Mouse (Mus musculus): ENCODE measurements at regions not wholly inside any gene's neighbourhood (a gene's known extent, or its start where the extent isn't known, plus 50 kb on each side); places are given as distances from the start of the nearest gene placed in this dataset.

DNA sequence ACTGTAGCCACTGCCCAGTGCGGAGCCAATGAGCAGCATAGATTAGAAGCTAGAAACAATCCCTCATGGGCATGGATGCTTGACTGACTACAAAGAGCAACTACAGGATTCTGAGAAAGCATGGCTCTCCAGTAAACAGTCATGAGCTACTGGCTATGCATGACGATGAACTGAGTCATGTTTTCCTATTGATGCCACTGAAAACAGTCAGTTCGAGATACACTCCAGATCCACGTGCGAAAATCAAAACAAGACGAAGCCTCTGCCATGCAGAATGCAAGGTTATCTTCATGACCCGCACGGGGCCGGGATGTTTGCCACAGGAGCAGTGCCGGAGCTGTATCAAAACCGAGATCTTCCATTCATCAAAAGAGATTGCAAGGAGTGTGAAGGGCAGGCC, 413.9 kb downstream of the Rnd3 start:
- no peak for DNase-seq
- intact Hi-C loops (cut with DNase I), result no loop called here

DNA sequence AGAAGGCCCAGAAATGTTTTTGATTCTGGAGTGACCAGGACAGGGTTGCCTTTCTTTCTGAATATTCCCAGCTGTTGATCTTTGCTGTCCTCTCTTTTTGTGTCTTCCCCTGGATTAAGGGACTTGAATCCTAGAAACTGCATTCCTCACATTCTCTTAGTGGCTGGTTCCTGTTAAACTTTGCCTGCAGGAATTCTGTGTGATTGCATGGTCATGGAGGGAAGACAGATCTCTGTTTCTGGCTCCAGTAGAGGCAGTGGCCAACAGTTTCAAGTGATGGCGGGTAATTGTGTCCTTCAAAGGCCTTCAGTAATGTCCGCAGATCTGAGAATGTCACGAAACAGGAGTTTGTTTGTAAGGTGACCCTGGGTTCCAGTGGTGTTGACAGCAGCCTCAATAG, 410.1 kb upstream of the Mmadhc start:
- DNase-seq, result no peak
- intact Hi-C loops (cut with DNase I), result no loop called here

GRCm38 (mm10) chr2:50704297-50704696, 407.7 kb upstream of the Mmadhc start:
- DNase-seq, result no peak
- intact Hi-C loops (cut with DNase I), result no loop called here

DNA sequence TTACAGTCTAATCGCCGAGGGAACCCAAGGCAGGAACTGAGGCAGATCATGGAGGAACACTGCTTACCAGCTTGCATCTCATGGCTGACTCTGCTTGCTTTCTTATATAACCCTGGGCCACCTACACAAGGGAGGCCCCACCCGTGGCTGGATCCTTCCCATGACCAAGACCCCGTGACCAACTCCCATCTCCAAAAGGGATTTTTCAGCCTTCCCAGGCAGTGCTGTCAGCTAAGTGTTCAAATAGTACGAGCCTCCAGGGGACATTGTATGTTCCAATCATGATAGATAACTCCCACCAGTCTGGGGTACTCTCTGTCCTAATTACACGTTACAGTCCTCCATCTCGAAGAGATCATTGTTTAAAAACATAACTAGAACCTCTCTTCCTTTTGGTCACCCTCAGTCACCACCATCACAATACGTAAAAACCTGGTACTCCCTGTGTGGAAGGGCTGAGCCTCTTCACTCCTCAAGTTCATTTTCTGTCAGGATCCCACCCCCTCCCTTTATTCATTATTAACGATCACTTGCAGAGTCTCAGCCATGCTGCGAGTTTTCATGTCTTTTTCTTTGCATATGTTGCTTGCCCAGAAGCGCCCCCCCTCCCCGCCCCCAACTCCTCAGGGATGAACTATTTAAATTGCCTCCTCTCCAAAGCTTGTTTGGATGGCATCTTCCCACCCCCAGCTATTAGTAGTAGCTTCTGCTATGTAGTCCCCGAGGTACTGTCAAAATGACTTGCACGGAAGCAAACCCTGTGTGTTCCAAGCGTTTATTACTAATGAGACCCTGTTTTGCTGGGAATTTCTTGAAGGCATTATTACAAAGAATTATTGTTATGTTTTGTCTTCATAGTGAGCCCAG, 406.2 kb upstream of the Mmadhc start:
- no peak for DNase-seq
- intact Hi-C loops (cut with DNase I), result no loop called here

- intact Hi-C loops (cut with DNase I), result no loop called here
- DNase-seq, result no peak
Measured at GRCm38 (mm10) chr2:50698841-50699240, 402.2 kb upstream of the Mmadhc start.

GRCm38 (mm10) chr2:50696575-50696974, 400.0 kb upstream of the Mmadhc start:
- intact Hi-C loops (cut with DNase I), result no loop called here
- no peak for DNase-seq

GRCm38 (mm10) chr2:50694849-50695248, 398.2 kb upstream of the Mmadhc start:
- DNase-seq, result no peak
- intact Hi-C loops (cut with DNase I), result no loop called here

DNA sequence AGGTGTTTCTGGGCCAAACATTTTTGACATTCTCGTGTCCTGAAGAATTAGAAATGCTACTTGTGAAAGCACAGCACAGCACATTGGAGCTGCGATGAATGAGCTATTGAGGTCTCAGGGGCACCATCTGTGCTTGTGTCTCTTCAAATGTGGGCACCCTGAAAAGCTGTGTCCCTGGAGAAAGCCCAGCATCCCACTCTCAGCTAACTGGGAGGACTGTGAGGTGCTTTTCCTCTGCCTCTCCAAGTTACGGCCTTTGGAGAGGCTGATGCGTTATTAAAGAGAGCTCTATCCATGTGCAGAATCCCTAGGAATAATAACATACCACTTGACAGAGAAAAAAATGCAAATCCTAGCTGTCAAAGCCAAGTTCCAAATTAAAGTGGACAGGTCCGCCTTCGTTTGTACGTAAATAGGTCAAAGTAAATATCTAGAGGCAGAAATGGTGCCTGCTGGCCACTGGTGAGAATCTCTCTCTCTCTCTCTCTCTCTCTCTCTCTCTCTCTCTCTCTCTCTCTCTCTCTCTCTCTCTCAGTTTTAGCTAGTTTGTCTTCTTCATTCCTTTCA, 397.3 kb upstream of the Mmadhc start:
- intact Hi-C loops (cut with DNase I), result no loop called here
- no peak for DNase-seq

DNA sequence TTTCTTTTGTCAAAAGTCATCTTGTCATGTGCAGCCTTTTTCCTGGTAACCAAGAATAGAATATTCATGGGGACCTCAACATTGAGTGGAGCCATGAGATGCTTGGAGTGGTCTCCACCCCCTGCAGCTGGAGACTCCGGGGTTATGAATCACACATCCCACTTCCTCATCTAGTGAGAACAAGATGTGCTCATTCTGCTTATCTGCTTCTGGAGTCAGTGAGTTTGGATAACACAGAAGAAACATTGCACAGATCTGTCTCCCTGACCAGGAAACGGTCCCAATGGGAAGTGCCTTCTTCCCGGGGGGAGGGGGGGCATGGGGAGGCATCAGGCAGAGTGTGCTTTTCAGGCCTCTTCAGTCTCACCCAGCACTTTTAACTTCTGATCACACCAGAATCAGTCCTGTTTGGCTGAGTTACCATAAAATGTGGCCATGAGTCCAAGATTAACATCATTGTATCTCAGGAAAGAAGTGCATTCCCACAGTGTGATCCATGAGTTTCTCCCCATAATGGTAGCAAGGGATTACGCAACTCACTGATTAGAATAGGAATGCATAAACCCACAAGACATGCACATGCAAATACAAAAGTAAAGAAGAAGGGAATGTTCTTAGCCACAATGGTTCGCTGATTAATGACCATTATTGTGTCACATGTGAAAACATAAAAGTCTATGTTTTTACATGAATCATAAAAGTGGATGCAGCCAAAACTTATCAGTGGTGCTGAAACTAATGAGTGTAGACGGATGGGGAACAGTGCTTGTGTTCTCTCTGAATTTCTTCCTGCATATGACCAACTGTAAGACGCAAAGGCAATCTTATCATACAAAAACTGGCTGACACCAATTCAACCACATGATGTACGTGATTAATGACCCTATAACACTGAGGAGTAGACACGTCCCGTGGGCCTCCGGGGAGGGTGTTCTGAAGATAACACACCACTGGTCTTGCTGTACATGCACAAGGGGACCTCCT, 393.8 kb upstream of the Mmadhc start:
- intact Hi-C loops (cut with DNase I), result no loop called here
- no peak for DNase-seq

DNA sequence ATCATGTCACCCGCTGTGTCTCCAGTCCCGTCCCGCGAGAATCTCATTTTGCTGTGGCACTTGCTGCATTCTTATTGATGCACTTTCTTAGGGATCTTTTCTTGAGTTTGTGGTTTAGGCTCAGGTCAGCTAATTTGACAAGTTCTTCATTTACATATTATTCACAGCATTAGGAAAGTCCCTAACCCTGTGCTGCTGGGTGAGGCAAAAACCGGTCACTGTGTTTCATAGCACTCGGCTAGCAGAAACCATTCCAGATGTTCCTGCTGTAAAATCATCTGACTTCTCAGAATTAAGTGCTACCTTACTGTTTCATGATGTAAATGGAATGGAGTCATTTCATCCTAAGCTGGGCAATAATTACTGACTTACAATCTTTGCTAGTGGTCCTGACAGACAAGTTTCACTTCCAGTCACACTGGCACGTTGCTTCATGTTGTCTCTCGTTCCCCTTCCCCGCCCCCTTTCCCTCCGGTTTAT, 391.1 kb upstream of the Mmadhc start:
- no peak for DNase-seq
- intact Hi-C loops (cut with DNase I), result no loop called here

DNA sequence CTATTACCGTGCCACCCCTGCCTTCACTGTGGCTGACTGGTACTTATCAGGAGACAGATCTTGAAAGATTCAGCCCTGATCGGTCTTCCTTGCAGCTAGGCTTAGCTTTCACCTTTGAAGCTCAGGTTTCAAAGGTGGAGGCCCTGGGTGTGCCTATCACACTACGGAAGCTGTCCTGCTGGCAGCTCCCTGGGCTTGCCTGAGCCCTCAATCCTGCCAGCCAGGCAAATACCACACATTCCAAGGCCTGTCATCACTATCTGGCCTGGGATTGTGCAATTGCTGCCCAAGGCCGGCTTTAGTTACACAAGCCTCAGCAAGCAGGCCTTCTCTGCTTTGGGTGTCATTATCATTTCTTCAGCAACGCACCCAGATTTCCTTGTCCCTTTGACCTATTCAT, 390.6 kb upstream of the Mmadhc start:
- DNase-seq, result peak; percentile 21 to 45
- intact Hi-C loops (cut with DNase I), result no loop called here

DNA sequence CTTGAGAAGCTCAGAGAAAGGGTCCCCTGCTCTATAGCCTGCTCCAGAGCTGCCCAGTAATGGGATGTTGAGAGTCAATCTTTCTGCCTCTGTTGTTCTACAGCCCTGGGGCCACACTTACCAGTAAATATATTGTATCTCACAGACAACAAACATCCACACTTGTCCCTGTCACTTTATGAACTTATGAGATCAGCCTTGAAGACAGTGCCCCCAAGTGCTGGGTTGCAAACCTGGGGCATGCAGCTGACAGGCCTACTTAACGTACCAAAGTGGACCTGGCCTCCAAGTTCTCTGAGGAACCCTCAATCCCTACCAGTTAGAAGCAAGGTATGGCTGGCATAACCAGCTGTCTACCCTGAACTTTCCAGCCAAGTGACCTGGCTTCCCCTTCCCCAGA, 380.9 kb upstream of the Mmadhc start:
- intact Hi-C loops (cut with DNase I), result no loop called here
- DNase-seq, result no peak

- intact Hi-C loops (cut with DNase I), result no loop called here
- DNase-seq, result no peak
Measured at GRCm38 (mm10) chr2:50675736-50676550, 379.3 kb upstream of the Mmadhc start.

DNA sequence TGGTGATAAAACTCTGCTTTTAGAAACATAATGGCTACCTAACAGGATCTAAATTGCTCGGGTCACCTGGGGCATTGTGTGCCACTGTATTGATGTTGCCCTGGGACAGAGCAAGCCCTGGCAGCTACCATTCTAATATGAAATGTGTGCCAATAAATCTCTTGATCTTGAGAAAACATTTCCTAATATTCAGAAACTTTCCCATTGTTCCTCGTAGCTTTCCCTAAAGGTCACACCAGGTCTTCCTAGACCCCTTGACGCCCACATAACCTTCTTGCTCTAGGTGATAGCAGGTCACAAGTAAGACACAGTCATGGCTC, 378.2 kb upstream of the Mmadhc start:
- intact Hi-C loops (cut with DNase I), result no loop called here
- DNase-seq, result no peak

DNA sequence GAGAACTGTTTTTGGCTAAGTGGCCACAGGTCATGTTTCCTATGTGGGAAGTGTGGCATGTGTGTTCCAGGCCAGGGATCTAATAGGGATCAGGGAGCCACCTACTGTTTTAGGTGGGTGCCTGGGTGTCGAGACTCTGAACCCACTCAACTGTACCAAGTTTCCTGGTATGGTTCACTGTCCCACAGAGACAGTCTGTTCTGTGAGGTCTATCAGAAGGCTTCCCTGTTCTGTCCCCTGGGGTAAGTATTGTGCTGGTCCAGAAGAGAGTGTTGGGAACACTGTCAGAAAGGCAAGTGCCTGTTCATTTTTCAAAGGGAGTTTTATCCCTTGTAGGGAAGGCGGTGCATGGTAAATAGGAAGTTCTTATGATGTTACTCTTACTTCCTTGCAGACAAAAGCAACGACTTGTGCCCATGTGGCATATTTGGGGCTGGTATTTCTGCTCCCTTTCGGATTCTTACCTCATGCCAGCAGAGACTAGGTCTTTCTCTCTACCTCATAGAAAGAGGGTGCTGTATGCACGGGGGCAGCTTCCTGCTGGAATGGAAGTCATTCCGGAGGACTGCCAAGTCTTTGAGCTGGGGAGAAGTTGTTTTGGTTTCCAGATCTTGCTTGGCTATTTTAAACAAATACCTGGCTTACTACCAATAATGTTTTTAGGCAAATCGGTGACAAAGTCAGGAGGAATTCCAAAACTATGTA, 377.7 kb upstream of the Mmadhc start:
- intact Hi-C loops (cut with DNase I), result no loop called here
- DNase-seq, result no peak

- intact Hi-C loops (cut with DNase I), result no loop called here
Measured at GRCm38 (mm10) chr2:50669297-50669696, 372.7 kb upstream of the Mmadhc start.

DNA sequence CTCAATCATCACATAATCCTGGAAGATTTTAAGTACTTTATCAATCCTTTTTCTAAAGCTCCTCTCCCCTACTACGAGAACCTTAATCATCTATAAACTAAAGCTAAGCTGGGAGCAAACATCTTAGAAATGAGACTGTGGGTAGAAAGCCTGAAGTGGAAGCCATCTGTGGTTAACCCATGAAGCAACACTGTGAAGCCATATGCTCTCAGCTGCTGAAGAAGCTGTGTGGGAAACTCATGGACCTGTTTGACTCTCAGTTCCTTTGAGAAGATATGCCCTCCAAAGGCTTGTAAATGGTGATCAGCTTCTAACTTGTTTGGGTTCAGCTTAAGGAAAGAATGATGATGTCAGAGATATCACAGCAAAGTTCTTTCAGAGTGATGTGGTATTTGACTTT, 372.2 kb upstream of the Mmadhc start:
- intact Hi-C loops (cut with DNase I), result no loop called here
- no peak for DNase-seq

More at GRCm38 (mm10) chr2:50669297-50669696, 372.7 kb upstream of the Mmadhc start:
- no peak for DNase-seq

GRCm38 (mm10) chr2:50667180-50667579, 370.6 kb upstream of the Mmadhc start:
- intact Hi-C loops (cut with DNase I), result no loop called here

DNA sequence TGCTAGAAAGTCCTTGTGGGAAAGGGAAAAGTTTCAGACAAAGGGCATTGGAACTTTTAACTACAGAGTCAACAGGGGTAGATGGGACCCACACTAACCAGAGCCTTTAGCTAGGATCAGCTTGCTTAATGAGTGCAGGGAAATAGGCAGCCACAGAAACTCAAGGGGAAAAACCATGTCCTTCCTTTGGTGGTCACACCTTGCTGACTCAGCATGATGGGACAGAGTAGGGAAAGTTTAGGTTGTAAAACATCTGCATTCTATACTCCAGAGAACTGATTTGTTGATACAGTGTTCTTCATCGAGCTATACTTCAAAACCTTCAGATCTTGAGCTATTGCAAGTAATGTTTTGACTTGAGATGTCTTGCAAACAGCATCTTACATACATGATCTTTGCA, 365.9 kb upstream of the Mmadhc start:
- DNase-seq, result no peak
- intact Hi-C loops (cut with DNase I), result no loop called here

More at GRCm38 (mm10) chr2:50667180-50667579, 370.6 kb upstream of the Mmadhc start:
- no peak for DNase-seq

DNA sequence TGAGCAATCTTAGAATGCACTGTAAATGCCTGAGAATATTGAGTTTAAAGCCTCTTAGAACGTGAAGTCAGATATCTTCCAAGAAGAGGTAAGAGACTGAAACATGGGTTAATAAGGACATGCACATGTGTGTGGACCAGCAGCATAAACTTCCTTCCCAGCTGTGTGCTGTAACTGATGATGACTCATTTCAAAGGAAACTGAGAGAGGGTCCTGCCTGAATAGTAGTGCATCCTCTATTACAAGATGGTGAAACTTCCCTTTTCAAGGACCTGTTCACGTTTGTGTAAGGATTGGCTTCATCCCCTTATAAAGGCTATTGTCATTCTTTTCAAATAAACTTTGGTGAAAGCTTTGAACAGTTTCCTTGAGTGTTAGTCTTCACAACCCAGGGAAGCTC, 363.4 kb upstream of the Mmadhc start:
- no peak for DNase-seq
- intact Hi-C loops (cut with DNase I), result no loop called here
